Mouse (Mus musculus): Measurements from ENCODE around the gene Gorasp2.

Gene Gorasp2

DNA sequence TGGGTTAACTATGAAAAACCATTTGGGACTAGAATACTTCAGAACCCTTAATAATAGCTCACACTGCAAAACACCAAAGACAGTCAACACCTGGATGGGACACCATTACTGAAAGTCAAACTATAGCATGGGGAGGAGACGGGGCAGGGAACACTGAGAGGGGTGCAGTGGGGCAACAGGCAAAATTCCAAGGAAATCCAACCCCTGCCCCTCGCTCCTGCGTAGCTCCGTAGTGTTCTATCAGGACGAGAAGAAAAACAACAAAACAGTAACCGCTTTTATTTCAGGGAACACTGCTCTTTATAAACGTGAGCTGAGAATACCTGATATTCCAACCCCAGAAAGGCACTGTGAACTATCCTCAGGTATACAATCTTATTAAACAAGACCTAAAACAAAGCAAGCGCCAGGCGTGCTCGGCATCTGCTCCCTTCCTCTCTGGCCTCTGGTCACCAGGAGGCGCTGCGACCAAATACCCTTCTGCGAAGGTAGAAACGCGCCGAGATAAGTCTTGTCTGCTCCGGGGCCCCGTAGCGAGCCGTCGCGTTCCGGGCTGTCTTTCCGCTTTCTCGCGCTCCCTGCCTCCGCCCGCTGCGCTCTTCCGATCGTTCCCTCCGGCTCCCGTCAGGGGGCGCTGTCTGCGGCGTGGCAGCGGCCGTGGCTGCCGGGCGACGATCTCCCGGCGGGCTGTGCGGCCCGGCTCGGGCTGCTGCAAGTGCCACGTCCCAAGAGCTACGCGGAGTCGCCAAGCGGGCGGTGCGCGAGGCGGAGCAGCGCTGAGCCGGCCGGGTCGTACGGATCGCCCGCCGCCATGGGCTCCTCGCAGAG, at the start of gene Gorasp2:
Gene Gorasp2 (plus strand): TSS at position 690 of the 828 bp plus-strand sequence.
- DNase-seq (ENCODE audit: low spot score in 2 of 2): peak; percentile 93

DNA sequence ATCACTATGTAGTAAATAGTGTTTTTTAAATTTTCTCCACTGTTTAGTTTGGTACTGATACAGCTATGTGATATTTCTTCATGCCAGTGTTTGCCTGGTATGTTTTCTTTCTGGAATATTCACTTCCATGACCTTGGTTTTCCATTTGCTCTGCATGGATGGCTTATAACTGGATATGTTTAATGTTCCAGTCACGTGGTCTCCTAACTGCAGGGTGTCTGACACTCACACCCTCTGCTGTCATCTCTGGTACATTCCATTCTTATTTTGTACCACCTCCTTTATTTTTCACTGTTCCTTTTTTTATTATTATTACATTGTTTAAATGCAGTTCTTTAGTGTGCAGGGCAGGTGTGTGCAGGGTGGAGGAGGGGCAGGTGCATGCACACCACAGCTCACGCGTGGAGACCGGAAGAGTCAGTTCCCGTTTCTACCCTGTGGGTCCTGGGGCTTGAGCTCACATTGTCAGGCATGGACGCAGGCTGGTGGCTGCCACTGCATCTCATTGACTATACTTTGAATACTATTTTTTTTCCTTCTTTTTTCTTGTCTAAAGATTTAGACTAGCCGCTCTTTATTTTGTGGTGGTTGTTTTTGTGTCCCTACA, 46.5 kb upstream of the Gorasp2 start:
- no peak for DNase-seq (ENCODE audit: low spot score in 2 of 2)

DNA sequence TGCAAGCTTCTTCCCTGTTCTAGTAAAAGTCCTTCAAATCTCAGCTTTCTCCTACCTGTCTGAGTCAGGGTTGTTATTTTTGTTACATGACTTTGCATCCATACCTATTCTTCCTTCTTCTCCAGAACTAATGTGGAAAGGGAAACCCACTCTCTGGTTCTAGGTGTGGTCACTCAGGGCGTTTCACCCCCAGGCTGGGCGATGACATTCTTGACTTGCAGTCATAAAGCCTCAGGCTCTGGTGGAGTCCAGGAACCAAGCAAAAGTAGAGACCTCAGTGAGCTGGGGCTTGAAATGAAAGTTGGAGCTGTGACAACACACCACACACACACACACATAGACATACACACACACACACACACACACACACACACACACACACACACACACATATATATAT, 45.3 kb upstream of the Gorasp2 start:
- no peak for DNase-seq (ENCODE audit: low spot score in 2 of 2)

DNA sequence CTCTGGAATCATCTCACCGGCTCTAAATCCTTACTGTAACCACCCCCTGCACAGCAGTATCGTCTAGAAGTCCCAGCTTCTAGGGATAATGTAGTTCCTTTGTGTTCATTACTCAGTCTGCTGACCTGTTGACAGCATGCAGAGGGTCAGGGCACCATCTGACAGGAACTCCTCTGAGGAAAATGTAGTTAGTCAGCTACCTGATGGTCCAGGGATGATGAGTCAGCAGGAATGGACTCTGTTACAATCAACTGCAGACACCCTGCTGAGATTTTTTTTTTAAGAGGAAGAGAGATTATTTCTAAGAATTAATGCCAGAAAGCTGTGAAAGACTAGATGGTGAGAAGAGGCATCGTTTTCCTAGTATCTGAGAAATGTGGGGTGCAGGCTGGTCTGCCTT, 44.8 kb upstream of the Gorasp2 start:
- no peak for DNase-seq (ENCODE audit: low spot score in 2 of 2)

DNA sequence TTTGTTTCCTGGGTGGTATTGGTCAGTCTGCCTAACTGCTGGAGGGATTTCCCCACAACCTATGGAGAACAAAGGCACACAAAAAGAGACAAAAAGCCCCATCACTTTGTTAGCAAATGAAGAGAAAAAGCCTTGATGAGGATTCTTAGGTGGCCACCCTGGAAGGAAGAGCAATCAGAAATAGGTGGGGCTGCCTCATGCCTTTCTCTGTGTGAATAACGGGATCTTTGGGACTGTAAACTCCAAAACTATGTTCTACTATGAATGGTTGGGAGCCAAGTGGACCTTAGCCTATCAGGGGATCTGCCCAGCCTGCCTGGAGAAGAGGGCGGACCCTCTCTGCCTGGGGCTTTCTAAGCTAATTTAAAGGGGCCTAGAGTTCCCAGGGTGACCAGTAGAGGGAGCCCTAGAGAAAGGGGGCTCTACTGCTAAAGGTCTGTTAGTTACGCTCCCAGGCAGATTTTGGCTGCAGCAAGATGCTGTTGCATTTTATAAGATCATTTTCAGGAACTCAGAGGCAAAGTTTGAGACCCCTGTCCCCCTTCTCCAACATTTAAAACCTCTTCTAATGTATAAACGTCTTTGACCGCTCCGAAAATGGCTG, 42.0 kb upstream of the Gorasp2 start:
- DNase-seq (ENCODE audit: low spot score in 2 of 2): no peak

DNA sequence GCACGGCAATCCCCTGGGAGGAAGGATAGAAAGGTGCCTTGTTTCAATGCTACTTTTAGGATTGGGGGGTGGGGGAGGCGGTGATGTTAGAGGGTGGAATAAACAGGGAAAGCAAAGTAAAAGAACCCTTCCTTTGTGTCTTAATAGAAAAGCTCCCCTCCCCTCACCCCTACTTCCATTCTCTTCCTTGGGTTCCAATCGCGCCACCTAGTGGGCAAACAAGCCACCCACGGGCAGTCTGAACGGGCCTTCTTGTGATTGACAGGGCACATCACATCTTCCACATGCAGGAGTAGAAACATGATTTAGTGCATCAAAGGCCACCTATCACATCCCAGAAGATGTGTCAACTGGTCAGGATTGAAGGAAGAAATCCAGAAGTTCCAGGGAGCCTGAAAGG, 41.2 kb upstream of the Gorasp2 start:
- peak in 1 of 2 experiments; percentile 4 for DNase-seq (ENCODE audit: low spot score in 2 of 2)

DNA sequence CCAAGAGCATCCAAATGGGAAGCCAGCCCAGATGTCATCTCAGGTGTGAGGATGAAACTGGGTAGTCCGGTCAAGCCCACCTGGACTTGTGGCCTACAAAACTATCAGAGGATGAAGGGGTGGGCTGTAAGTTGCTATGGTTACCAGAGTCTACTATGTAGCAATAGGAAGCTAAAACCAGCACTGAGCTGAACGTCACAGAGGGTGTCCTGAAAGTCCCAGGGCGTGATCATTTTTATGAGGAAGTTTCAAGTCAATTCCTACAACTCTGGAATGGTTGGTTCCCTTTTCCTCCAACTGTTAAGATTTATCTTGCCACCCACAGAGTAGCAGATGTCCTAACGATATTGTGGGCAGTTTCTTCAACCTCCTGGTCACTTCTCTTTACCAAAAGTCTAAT, 39.1 kb upstream of the Gorasp2 start:
- DNase-seq (ENCODE audit: low spot score in 2 of 2): no peak

DNA sequence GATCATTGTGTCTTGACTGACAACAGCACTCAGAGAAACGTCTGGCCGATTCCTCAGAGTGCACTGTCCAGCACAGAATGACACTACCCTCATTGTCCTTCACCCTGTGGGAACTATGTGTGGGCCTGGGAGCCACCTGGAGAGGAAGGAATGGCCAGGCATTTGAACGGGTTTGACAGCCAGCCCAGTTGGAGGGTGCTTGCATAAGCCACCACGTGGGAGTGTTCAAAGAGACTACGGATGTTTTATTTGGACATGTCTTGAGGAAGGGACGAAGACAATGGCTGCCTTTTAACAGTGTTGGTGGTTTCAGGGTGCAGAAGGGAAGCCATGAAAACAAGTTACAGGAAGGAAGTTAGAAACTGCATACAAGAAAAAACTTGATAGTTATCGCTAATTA, 35.6 kb upstream of the Gorasp2 start:
- DNase-seq (ENCODE audit: low spot score in 2 of 2): no peak

DNA sequence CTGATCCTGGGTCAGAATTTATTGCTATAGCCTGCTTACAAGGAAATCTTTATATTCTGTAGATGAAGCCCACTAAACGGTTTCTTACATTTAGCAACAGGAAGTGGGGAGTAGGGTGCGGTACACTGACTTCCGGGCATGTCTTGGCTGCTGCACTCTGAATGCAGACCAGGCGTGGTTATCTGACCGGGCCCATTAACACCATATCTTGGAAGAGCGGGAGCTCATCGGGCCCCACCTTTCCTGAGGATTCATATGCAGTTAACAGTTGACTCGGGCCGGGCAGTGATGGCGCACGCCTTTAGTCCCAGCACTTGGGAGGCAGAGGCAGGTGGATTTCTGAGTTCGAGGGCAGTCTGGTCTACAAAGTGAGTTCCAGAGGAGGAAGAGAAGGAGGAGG, 33.0 kb upstream of the Gorasp2 start:
- DNase-seq (ENCODE audit: low spot score in 2 of 2): no peak

DNA sequence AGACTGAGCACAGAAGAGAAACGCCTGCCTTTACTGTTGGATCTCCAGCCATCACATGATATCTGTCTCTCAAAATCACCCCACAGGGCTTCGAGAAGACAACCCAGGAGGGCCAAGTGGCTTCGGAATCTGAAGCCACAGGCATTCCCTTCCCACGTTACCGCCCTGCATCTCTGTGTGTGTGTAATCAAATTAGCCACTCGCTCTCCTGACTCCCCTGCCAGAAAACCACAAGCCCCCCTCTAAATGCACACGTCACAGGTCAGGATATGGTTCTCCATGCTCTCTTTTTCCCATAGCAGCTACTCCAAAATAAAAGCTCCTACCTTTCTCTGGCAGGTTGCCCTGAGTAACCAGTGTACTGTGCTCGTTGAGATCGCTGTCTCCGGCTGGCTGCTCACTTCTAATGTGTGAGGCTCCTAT, 32.0 kb upstream of the Gorasp2 start:
- DNase-seq (ENCODE audit: low spot score in 2 of 2): no peak

DNA sequence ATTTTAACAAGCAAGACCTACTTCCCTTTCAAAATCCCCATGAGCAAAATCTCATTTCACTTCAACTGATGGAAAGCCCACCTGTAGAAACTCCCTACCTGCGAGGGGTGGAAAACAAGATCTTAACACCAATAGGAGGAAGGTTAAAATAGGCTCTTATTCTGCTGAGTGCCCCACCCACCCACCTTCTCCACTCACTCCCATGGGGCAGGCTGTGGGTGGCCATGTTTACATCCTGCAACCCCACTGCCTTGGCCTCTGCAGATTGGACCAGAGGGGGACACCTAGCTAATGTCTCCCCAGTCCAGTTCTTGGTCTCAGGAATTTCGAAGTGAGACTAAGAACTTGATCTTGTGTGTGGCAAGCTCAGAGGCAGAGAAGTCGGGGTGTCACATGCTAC, 31.5 kb upstream of the Gorasp2 start:
- DNase-seq (ENCODE audit: low spot score in 2 of 2): no peak

DNA sequence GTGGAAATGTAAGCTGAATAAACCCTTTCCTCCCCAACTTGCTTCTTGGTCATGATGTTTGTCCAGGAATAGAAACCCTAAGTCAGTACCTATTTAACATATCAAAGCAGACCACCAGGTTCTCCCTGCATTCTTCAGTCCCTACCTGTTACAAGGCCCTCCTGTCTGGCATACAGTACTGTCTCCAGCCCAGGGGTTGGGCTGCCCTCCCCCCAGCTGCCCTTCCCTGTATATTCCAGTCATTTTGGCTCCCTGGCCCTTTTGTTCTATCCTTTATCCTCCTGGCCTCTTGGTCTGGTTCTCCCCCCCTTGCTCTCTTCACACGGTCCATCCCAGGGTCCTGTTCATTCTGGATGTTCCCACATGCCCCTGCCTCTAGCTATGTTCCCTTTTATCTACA, 30.1 kb upstream of the Gorasp2 start:
- DNase-seq (ENCODE audit: low spot score in 2 of 2): no peak

DNA sequence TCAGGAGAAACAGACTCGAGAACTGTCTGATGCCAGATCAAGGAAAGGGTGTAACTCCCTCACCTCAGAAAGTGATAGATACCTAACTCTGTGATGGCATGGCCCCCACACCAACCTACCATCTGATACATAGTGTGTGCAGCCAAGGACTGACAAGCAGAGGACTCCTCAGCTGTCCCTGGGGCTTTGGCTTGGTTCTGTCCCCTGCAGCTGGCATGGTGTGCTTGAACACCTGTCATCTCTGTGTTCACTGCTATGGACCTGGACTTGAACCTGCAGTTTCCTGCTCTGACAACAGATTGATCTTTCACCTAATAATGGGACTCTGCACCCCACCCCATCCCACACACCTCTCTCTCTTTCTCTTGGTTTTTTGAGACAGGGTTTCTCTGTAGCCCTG, 29.0 kb upstream of the Gorasp2 start:
- DNase-seq (ENCODE audit: low spot score in 2 of 2): no peak

DNA sequence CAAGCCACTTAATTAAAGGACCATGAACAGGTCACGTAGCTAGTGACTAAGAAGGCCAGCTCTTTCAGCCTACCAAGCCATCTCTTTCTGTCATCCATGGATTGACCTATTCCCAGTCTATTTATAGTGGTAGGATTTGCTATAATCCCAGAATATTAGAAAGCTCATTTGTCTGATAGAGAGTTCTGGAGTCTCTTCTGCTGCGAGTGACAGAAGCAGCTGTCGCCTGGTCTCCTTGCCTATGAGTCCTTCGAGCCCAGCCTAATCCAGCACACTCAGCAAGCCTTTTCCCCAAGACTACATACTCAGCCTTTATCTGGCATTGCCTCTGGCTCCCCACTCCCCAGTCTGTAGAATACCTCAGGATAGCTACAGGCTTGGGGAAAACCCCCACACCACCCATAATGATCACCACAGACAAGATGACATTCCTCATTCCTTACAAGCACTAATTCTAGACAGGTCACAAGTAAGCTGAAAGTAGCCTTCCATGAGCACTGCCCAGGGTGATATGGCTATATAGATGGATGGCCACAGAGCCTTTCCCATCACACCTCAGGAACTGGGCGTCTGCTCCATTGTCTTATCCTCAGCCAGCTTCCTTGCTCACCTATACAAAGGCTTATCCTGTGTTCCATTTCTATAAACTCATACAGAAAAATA, 27.2 kb upstream of the Gorasp2 start:
- no peak for DNase-seq (ENCODE audit: low spot score in 2 of 2)

DNA sequence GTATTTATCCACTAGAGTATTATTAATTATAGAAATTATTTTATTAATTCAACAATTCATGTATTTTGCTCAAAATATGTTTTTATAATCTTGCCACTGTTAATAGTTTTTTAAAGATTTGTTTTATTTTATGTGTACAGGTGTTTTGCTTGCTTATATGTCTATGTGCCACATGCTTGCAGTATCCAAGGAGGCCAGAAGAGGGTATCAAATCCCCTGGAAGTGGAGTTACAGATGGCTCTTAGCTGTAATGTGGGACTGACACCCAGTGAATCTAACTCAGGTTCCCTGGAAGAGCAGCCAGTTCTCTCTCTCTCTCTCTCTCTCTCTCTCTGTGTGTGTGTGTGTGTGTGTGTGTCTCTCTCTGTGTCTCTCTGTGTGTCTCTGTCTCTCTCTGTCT, 20.4 kb upstream of the Gorasp2 start:
- no peak for DNase-seq (ENCODE audit: low spot score in 2 of 2)

DNA sequence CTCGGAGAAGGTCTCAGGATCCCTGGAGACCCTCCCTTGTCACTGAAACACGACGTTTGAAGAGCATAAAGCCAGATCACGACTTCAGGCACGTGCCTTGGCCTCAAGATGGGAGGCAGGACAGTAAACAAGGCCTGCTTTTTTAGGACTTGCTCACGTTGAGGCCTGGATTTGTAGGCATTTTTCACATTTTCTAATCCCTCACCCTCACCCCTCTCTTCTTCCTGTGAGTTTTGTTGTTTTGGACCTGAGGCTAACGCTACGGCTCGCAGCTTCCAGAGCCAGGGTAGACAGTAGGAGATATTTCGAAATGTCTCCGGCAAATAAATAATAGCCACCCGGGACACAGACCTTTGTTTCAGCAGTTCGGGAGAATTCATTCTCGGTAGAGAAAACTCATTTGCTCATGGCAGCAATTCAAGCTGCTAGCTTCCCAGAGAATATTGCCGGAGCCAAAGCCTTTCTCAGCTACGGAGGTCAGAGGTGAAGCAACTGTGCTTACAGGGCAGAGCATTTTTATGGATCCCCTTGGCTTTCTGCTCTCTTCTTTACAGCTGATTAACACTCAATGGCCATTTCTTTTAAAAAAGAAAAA, 18.3 kb upstream of the Gorasp2 start:
- DNase-seq (ENCODE audit: low spot score in 2 of 2): no peak

DNA sequence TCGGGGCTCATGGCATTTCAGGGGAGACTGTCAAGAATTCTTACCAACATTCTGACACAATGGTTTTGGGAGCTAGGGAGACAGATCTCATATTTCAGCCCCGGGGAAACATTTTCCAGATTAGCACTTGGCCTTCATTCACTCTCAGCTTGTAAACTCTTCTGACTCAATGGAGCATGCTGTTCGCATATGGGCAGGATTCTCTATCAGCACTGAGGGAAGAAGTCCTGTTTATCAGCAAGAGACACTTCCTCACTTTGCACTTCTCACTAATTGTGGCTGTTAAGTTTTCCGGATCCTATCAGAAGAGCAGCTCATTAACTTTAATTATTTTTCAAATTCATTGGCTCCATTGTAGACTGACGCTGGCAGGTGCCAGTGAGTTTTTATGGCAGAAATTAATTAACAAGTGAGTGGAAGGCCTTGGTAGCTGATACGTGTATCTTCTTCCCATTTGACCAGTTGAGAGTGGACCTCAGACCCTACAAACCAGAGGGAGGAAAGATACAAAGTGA, 16.1 kb upstream of the Gorasp2 start:
- no peak for DNase-seq (ENCODE audit: low spot score in 2 of 2)

DNA sequence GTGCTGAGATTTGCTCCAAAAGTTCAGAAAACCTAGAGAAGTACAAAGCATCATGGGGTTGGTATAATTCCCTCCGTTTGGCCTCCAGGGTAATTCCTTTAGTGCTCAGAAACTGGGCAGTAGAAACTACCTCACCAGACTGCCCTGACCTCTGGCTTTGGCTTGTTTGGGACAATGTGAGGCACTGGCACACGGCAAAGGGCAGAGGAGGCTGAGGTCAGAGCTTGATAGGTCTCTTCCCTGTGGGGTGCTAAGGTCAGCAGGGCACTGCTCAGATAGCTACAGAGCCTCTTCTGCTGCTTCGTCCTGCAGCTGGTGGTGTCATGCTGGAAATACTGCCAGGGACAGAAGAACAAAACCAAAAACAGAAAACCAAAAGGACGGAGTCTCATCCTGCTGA, 13.7 kb upstream of the Gorasp2 start:
- DNase-seq (ENCODE audit: low spot score in 2 of 2): no peak

DNA sequence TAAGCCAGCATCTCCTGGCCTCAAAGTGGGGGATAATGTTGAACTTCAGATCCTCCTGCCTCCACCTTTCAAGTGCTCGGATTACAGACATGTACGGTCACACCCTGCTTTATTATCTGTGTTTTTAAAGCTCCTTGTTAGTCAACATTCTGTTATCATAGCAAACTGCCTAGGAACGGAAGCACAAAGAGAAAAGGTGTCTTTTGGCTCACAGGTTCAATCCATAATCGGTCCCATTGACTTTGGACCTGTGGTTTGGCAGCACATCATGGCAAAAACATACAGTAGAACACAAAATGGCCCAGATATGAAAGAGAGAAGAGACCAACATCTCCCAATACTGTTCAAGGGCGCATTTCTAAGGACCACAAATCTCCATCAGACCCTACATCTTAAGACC, 13.1 kb upstream of the Gorasp2 start:
- no peak for DNase-seq (ENCODE audit: low spot score in 2 of 2)

DNA sequence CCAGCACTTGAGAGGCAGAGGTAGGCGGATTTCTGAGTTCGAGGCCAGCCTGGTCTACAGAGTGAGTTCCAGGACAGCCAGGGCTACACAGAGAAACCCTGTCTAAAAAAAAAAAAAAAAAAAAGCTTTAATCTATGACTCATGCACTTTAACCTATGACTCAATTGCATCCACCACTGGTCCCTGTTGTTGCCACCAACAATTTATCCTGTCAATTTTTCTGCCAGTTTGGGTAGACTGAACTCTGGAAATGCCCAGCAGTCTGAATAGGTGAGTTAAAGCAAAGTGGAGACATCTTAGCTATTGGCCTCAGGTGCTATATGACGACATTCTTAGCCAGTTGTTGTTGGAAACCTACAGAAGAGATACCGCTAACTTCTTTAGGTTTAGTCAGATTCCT, 11.9 kb upstream of the Gorasp2 start:
- no peak for DNase-seq (ENCODE audit: low spot score in 2 of 2)

DNA sequence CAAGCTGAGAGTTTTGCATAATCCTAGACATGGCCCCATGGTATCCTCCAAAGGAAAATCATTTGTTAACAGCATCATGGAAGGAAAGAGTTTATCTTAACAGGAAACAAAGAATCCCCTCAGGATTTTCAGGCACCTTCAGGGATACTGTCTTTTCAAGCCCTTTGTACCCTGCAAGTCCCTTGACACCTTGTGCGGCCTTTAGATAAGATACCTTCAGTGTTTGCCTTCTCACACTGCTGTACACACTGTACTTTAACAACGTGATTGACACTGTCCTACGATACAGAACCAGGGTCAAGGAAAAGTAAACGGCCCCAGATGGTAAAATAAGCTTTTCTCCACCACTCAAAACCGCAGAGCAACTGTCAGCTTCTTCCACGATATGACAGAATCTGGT, 9.6 kb upstream of the Gorasp2 start:
- no peak for DNase-seq (ENCODE audit: low spot score in 2 of 2)

DNA sequence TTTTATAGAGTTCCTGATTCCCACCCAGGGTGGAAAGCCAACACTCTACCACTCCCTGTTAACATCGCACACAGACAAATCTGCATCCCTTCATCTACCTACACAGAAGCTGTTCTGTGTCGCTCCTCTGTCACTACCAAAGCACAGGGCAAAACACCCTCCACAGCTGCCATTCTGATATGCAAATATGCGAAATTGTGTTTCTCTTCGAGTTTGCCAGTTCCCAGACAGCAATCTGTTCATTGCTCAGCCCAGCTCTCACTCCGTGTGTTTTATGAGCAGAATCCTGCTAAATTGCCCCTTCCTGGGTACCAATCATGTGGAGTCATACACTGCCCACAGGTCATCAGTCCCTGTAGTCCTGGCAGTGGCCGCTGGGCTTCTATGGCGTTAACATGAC, 4.3 kb upstream of the Gorasp2 start:
- DNase-seq (ENCODE audit: low spot score in 2 of 2): no peak
